Mouse (Mus musculus): Measurements from ENCODE around the gene Atp2a2. TPM values are rescaled to one million over a fixed set of nuclear protein-coding genes. Genes with fewer than 3 reads are reported as not detected.
A peak's percentile ranks its signal among the peaks of the same experiment; 100 is the strongest.
"Not testable (repeated sequence)": the region's sequence is repeated elsewhere in the genome, so short reads cannot be mapped to it uniquely, and the experiment has no call there.

Gene Atp2a2
- total RNA-seq, 2 experiments from 2014 or later: 618 to 632 TPM

- intact Hi-C loops (cut with DNase I): loop anchor here (2.0 to 5.0 kb wide), 2 partner anchors 47 to 116 kb away; no protein-coding TSS in a partner anchor
- peak; percentile 23 to 81 for DNase-seq (ENCODE audit: extremely low spot score in 1 of 2, low spot score in 2 of 2)
Measured at GRCm38 (mm10) chr5:122501101-122502076, 636 bp downstream of the Atp2a2 start.

- intact Hi-C loops (cut with DNase I): loop anchor here (5.0 kb wide), 1 partner anchor 117 kb away; no protein-coding TSS in a partner anchor
- DNase-seq (ENCODE audit: extremely low spot score in 1 of 2, low spot score in 2 of 2): no peak
Measured at GRCm38 (mm10) chr5:122500563-122500962, 1.5 kb downstream of the Atp2a2 start.

GRCm38 (mm10) chr5:122500141-122500540, 1.9 kb downstream of the Atp2a2 start:
- intact Hi-C loops (cut with DNase I): loop anchor here (5.0 kb wide), 1 partner anchor 117 kb away; no protein-coding TSS in a partner anchor
- no peak for DNase-seq (ENCODE audit: extremely low spot score in 1 of 2, low spot score in 2 of 2)

DNA sequence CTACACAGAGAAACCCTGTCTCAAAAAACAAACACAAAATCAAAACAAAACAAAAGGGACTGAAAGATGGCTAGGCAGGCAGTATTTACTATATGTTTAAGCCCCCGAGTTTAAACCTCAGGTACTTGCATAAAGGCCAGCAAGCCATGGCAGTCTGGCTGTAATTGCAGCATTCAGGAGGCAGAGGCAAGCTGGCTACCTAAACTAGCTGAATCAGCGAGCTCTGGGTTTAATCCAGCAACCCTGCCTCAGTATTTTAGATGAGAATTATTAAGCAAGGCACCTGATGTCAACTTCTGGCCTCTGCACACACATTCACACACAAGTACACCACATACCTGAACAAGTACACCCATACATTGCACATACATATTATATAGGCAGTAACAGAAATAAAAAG, 4.0 kb downstream of the Atp2a2 start:
- no peak for DNase-seq (ENCODE audit: extremely low spot score in 1 of 2, low spot score in 2 of 2)
- intact Hi-C loops (cut with DNase I): no loop called here

DNA sequence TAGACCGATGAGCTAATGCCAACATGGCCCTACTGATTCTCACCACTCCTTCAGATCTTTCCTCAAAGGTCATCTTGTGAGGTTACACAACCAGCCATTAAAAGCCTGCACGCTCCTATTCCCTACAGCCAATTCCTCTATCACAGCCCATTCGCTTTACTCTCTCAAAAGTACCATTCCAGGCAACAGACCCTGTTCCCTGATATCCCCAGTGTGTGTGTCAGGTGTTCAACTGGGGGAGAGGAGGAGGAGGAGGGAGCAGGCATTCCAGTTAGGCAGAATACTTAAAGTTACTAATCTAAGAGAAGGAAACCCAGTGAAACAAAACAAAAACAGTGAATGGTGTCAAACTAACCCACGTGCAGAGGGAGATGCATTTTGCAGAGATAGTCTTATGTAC, 5.0 kb downstream of the Atp2a2 start:
- intact Hi-C loops (cut with DNase I): no loop called here
- DNase-seq (ENCODE audit: extremely low spot score in 1 of 2, low spot score in 2 of 2): no peak

- intact Hi-C loops (cut with DNase I): no loop called here
- no peak for DNase-seq (ENCODE audit: extremely low spot score in 1 of 2, low spot score in 2 of 2)
Measured at GRCm38 (mm10) chr5:122494449-122494848, 7.6 kb downstream of the Atp2a2 start.

GRCm38 (mm10) chr5:122493035-122493434, 9.0 kb downstream of the Atp2a2 start:
- no peak for DNase-seq (ENCODE audit: extremely low spot score in 1 of 2, low spot score in 2 of 2)
- intact Hi-C loops (cut with DNase I): no loop called here

GRCm38 (mm10) chr5:122491385-122491784, 10.6 kb downstream of the Atp2a2 start:
- no peak for DNase-seq (ENCODE audit: extremely low spot score in 1 of 2, low spot score in 2 of 2)
- intact Hi-C loops (cut with DNase I): no loop called here

- no peak for DNase-seq (ENCODE audit: extremely low spot score in 1 of 2, low spot score in 2 of 2)
- intact Hi-C loops (cut with DNase I): no loop called here
Measured at GRCm38 (mm10) chr5:122490148-122490547, 11.9 kb downstream of the Atp2a2 start.

- intact Hi-C loops (cut with DNase I): no loop called here
- DNase-seq (ENCODE audit: extremely low spot score in 1 of 2, low spot score in 2 of 2): no peak
Measured at GRCm38 (mm10) chr5:122487825-122488224, 14.2 kb downstream of the Atp2a2 start.

DNA sequence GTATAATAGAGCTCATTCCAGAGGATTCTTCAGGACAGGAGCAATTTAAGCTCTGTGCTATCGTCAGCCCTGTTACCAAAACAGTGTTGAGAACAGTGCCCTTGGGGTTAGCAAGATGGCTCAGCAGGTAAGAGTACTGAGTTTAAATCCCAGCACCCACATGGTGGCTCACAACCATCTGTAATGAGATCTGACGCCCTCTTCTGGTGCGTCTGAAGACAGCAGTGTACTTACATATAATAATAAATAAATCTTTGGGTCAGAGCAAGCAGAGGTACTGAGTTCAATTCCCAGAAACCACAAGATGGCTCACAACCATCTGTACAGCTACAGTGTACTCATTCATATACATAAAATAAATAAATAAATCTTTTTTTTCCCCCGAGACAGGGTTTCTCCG, 15.8 kb downstream of the Atp2a2 start:
- intact Hi-C loops (cut with DNase I); DNase-seq (ENCODE audit: extremely low spot score in 1 of 2, low spot score in 2 of 2): not testable (repeated sequence)

DNA sequence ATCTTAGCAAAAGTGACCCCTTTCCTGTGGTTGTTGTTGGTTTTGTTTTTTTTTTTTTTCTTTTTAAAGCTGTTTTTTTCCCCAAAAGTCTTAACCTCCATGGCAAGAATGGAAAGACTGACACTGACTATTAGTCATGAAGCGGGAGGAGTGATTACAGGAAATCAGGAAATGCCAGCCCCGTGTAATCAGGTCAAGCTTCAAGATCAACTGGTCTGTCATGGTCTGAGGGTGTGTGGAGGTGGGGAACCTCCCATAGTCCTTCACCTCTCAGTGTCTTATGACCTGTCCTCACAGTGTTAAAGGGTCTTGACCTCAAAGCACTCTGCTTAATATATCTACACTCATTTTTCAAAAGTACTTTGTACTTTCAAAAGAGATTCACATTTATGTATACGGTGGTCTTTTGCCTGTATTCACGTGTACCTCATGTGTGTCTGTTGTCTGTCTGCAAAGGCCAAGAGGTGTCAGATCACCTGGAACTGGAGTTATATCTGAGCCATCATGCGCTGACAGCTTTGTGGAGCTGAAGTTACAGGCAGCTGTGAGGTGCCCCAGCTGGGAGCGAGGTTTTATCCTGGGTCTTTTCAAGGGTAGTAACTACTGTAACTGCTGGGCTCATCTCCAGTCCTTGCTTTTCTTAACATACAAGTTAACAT, 19.2 kb downstream of the Atp2a2 start:
- intact Hi-C loops (cut with DNase I): no loop called here
- no peak for DNase-seq (ENCODE audit: extremely low spot score in 1 of 2, low spot score in 2 of 2)

DNA sequence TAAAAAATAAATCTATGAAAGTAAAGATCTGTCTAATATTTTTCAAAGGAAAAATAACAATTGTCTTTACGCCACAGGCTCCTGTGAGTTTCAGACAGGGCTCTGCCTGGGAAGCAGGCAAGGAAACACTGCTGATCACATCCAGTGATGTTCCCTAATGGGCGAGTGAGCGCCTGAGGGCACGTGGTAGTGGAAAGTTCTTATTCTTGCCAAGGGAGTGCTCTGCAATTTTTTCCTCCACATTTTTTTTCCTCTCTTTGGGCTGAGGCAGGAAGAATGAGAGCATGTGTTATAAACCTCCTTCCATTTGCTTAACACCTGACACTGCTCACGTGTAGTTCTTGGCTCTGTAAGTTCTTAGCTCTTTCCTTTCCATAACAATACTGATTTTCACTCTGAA, 20.2 kb downstream of the Atp2a2 start:
- no peak for DNase-seq (ENCODE audit: extremely low spot score in 1 of 2, low spot score in 2 of 2)
- intact Hi-C loops (cut with DNase I): no loop called here

- DNase-seq (ENCODE audit: extremely low spot score in 1 of 2, low spot score in 2 of 2): no peak
- intact Hi-C loops (cut with DNase I): no loop called here
Measured at GRCm38 (mm10) chr5:122479131-122479530, 22.9 kb downstream of the Atp2a2 start.

DNA sequence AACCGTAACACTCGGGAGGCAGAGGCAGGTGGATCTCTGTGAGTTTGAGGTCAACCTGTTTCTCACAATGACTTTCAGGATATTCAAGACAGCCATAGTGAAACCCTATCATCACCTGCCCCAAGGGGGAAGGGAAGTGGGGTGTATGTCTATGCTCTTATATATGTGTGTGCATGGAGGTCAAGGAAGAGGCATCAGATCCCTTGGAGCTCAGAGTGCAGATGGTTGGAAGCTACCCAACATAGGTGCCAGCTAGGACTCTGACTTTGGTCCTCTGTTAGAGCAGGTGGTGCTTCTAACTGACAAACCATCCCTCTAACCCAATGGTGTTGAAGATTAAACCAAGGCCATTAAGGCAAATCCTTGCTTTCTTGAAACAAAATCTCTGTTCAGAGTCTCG, 24.5 kb downstream of the Atp2a2 start:
- DNase-seq (ENCODE audit: extremely low spot score in 1 of 2, low spot score in 2 of 2): no peak
- intact Hi-C loops (cut with DNase I): no loop called here

- no peak for DNase-seq (ENCODE audit: extremely low spot score in 1 of 2, low spot score in 2 of 2)
- intact Hi-C loops (cut with DNase I): no loop called here
Measured at GRCm38 (mm10) chr5:122476078-122476477, 25.9 kb downstream of the Atp2a2 start.

- intact Hi-C loops (cut with DNase I): no loop called here
Measured at GRCm38 (mm10) chr5:122474643-122475363, 27.2 kb downstream of the Atp2a2 start.

GRCm38 (mm10) chr5:122471658-122472057, 30.4 kb downstream of the Atp2a2 start:
- intact Hi-C loops (cut with DNase I): no loop called here
- no peak for DNase-seq (ENCODE audit: extremely low spot score in 1 of 2, low spot score in 2 of 2)

More at GRCm38 (mm10) chr5:122474643-122475363, 27.2 kb downstream of the Atp2a2 start:
- DNase-seq (ENCODE audit: extremely low spot score in 1 of 2, low spot score in 2 of 2): no peak

GRCm38 (mm10) chr5:122461431-122461830, 40.6 kb downstream of the Atp2a2 start:
- no peak for DNase-seq (ENCODE audit: extremely low spot score in 1 of 2, low spot score in 2 of 2)
- intact Hi-C loops (cut with DNase I): no loop called here
